Mouse (Mus musculus) forebrain, embryonic 13.5 days (tissue): ENCODE results near the gene Cops7a. TPM values are rescaled to one million over a fixed set of nuclear protein-coding genes. Genes with fewer than 3 reads are reported as not detected.
A peak's percentile ranks its signal among the peaks of the same experiment; 100 is the strongest.

Experiments used
- ATAC-seq: fragments of 200-750 bp; cut with Nextera tagmentation; 2 replicates; pipeline ENCODE4 v1.8.0; 2017
- H3K27ac ChIP-seq: fragments of 300-500 bp; sonication (generic); 2 replicates; pipeline ENCODE4 v1.5.1; 2015; ENCODE audit warnings: inconsistent platforms, mild to moderate bottlenecking, moderate library complexity
- H3K27me3 ChIP-seq: fragments of 300-500 bp; sonication (generic); 2 replicates; pipeline ENCODE4 v1.6.1; 2015; ENCODE audit warnings: mild to moderate bottlenecking, inconsistent platforms
- H3K36me3 ChIP-seq: fragments of 300-500 bp; sonication (generic); 2 replicates; pipeline ENCODE4 v1.6.1; 2015; ENCODE audit warnings: mild to moderate bottlenecking, inconsistent platforms; ENCODE audit not compliant: poor library complexity, severe bottlenecking
- H3K4me1 ChIP-seq: fragments of 300-500 bp; sonication (generic); 2 replicates; pipeline ENCODE4 v1.6.1; 2015; ENCODE audit warnings: inconsistent platforms
- H3K4me2 ChIP-seq: fragments of 300-500 bp; sonication (generic); 2 replicates; pipeline ENCODE4 v1.6.1; 2015; ENCODE audit warnings: inconsistent platforms, mild to moderate bottlenecking, moderate library complexity
- H3K4me3 ChIP-seq: fragments of 300-500 bp; sonication (generic); 2 replicates; pipeline ENCODE4 v1.5.1; 2015; ENCODE audit warnings: mild to moderate bottlenecking, inconsistent platforms
- H3K9ac ChIP-seq: fragments of 300-500 bp; sonication (generic); 2 replicates; pipeline ENCODE4 v1.6.1; 2015; ENCODE audit warnings: mild to moderate bottlenecking, inconsistent platforms
- H3K9me3 ChIP-seq: fragments of 300-500 bp; sonication (generic); replicated peaks from 2 replicates; pipeline ENCODE4 v1.6.1; 2016; ENCODE audit warnings: inconsistent platforms
- WGBS: fragments of 180-500 bp; shearing (Covaris S2); methylation state at CpG from one replicate; pipeline ENCODE4 v1.1.7; 2015; 5-methylcytosine and 5-hydroxymethylcytosine counted together
- polyA plus RNA-seq: library from polyadenylated mRNA; unstranded; fragments of >200 nt; fragmentation: Nextera tagmentation; extraction: Ambion mirVana; gene quantifications from 2 replicates; pipeline ENCODE4 v1.2.1, GENCODE M21; 2015

Cops7a gene
- polyA plus RNA-seq, 1 experiment from 2014 or later: 89.0 TPM

- Histone ChIP-seq H3K27ac (no peak overlapping the region), H3K4me2 (no peak overlapping the region), H3K9me3 (no peaks in the 10 kb centered on the region), H3K4me3 (no peak overlapping the region), H3K27me3 (no peaks in the 10 kb centered on the region), H3K9ac (no peak overlapping the region), H3K4me1 (no peaks in the 10 kb centered on the region), H3K36me3 (peaks cover 49% of the 10 kb centered on the region)
- ATAC-seq: no peak
- WGBS: 95% methylated on average over 4 of the region's 4 CpGs
Measured at GRCm38 (mm10) chr6:124955212-124955611, 10.1 kb downstream of the Cops7a start.

- no peak for ATAC-seq
- Histone ChIP-seq H3K9ac (no peak overlapping the region), H3K4me2 (no peak overlapping the region), H3K27me3 (no peaks in the 10 kb centered on the region), H3K9me3 (no peaks in the 10 kb centered on the region), H3K4me3 (no peak overlapping the region), H3K27ac (no peak overlapping the region), H3K4me1 (no peaks in the 10 kb centered on the region), H3K36me3 (peaks cover 39% of the 10 kb centered on the region)
- WGBS: 90% methylated on average over 2 of the region's 2 CpGs
Measured at GRCm38 (mm10) chr6:124953991-124954715, 11.2 kb downstream of the Cops7a start.

- no peaks in the 10 kb centered on the region for H3K9me3 ChIP-seq
- no peaks in the 10 kb centered on the region for H3K4me1 ChIP-seq
- H3K9ac ChIP-seq: no peak overlapping the region
- H3K4me3 ChIP-seq: no peak overlapping the region
- ATAC-seq: no peak
- WGBS: 86% methylated on average over 3 of the region's 3 CpGs
- no peak overlapping the region for H3K4me2 ChIP-seq
- no peak overlapping the region for H3K27ac ChIP-seq
- H3K27me3 ChIP-seq: no peaks in the 10 kb centered on the region
- peaks cover 8% of the 10 kb centered on the region for H3K36me3 ChIP-seq
Measured at GRCm38 (mm10) chr6:124943526-124943925, 21.8 kb downstream of the Cops7a start.

- H3K27me3 ChIP-seq: no peaks in the 10 kb centered on the region
- H3K4me3 ChIP-seq: no peak overlapping the region
- ATAC-seq: no peak
- peaks cover 27% of the 10 kb centered on the region for H3K36me3 ChIP-seq
- no peaks in the 10 kb centered on the region for H3K9me3 ChIP-seq
- 94% methylated on average over 1 of the region's 1 CpGs for WGBS
- H3K4me2 ChIP-seq: no peak overlapping the region
- H3K27ac ChIP-seq: no peak overlapping the region
- H3K4me1 ChIP-seq: no peaks in the 10 kb centered on the region
- no peak overlapping the region for H3K9ac ChIP-seq
Measured at GRCm38 (mm10) chr6:124941679-124942078, 23.7 kb downstream of the Cops7a start.

GRCm38 (mm10) chr6:124938554-124938953 is 26.8 kb downstream of the Cops7a start:
- Histone ChIP-seq H3K36me3 (peaks cover 58% of the 10 kb centered on the region), H3K27me3 (no peaks in the 10 kb centered on the region), H3K27ac (no peak overlapping the region), H3K4me3 (no peak overlapping the region), H3K9me3 (no peaks in the 10 kb centered on the region), H3K4me2 (no peak overlapping the region), H3K9ac (no peak overlapping the region), H3K4me1 (no peaks in the 10 kb centered on the region; the same call in 1 of the 2 replicates)
- WGBS: 96% methylated on average over 7 of the region's 7 CpGs
- no peak for ATAC-seq

GRCm38 (mm10) chr6:124937493-124937892 is 27.8 kb downstream of the Cops7a start:
- H3K9me3 ChIP-seq: no peaks in the 10 kb centered on the region
- no peak for ATAC-seq
- H3K9ac ChIP-seq: no peak overlapping the region
- H3K4me3 ChIP-seq: no peak overlapping the region
- H3K36me3 ChIP-seq: peaks cover 64% of the 10 kb centered on the region
- WGBS: 86% methylated on average over 2 of the region's 2 CpGs
- H3K27me3 ChIP-seq: no peaks in the 10 kb centered on the region
- no peak overlapping the region for H3K4me2 ChIP-seq
- H3K4me1 ChIP-seq: peaks cover 6% of the 10 kb centered on the region
- H3K27ac ChIP-seq: no peak overlapping the region

- Histone ChIP-seq H3K27me3 (no peaks in the 10 kb centered on the region), H3K9me3 (no peaks in the 10 kb centered on the region), H3K4me1 (peaks cover 13% of the 10 kb centered on the region), H3K36me3 (peaks cover 64% of the 10 kb centered on the region), H3K9ac (no peak overlapping the region), H3K4me2 (no peak overlapping the region), H3K4me3 (no peak overlapping the region), H3K27ac (no peak overlapping the region; the same call in 1 of the 2 replicates)
- ATAC-seq: no peak
- 100% methylated on average over 1 of the region's 1 CpGs for WGBS
Measured at GRCm38 (mm10) chr6:124936681-124937080, 28.7 kb downstream of the Cops7a start.

GRCm38 (mm10) chr6:124934670-124935069 is 30.7 kb downstream of the Cops7a start:
- WGBS: 95% methylated on average over 7 of the region's 7 CpGs
- Histone ChIP-seq H3K9ac (peak overlapping the region; percentile 30; the same call in 1 of the 2 replicates), H3K9me3 (no peaks in the 10 kb centered on the region), H3K36me3 (peaks cover 64% of the 10 kb centered on the region), H3K4me1 (peaks cover 19% of the 10 kb centered on the region), H3K4me2 (no peak overlapping the region), H3K27ac (no peak overlapping the region), H3K4me3 (no peak overlapping the region), H3K27me3 (no peaks in the 10 kb centered on the region)
- no peak for ATAC-seq

- peak overlapping the region; percentile 92; the same call in 1 of the 2 replicates for H3K4me3 ChIP-seq
- no peaks in the 10 kb centered on the region for H3K9me3 ChIP-seq
- peaks cover 19% of the 10 kb centered on the region for H3K4me1 ChIP-seq
- 87% methylated on average over 3 of the region's 3 CpGs for whole genome bisulfite sequencing
- peaks cover 52% of the 10 kb centered on the region for H3K36me3 ChIP-seq
- H3K4me2 ChIP-seq: peak overlapping the region; percentile 87; the same call in 1 of the 2 replicates
- no peaks in the 10 kb centered on the region for H3K27me3 ChIP-seq
- no peak for ATAC-seq
- no peak overlapping the region for H3K27ac ChIP-seq
- no peak overlapping the region for H3K9ac ChIP-seq
Measured at GRCm38 (mm10) chr6:124933127-124933526, 32.2 kb downstream of the Cops7a start.

GRCm38 (mm10) chr6:124932314-124932695 is 33.0 kb downstream of the Cops7a start:
- no peak for ATAC-seq
- no peaks in the 10 kb centered on the region for H3K9me3 ChIP-seq
- H3K36me3 ChIP-seq: peaks cover 43% of the 10 kb centered on the region
- 50% methylated on average over 12 of the region's 12 CpGs for WGBS
- H3K27me3 ChIP-seq: no peaks in the 10 kb centered on the region
- H3K4me3 ChIP-seq: peak overlapping the region; percentile 92
- H3K4me1 ChIP-seq: peaks cover 19% of the 10 kb centered on the region
- peak overlapping the region; percentile 94 for H3K27ac ChIP-seq
- peak overlapping the region; percentile 95 for H3K9ac ChIP-seq
- H3K4me2 ChIP-seq: peak overlapping the region; percentile 87

GRCm38 (mm10) chr6:124931525-124932313 is 33.6 kb downstream of the Cops7a start:
- Histone ChIP-seq H3K27ac (peak overlapping the region; percentile 94), H3K4me3 (peak overlapping the region; percentile 92), H3K9ac (peak overlapping the region; percentile 95), H3K36me3 (peaks cover 38% of the 10 kb centered on the region), H3K27me3 (no peaks in the 10 kb centered on the region), H3K9me3 (no peaks in the 10 kb centered on the region), H3K4me2 (peak overlapping the region; percentile 87), H3K4me1 (peaks cover 19% of the 10 kb centered on the region)
- 2% methylated on average over 48 of the region's 48 CpGs for WGBS
- ATAC-seq: peak; percentile 34

- H3K36me3 ChIP-seq: peaks cover 30% of the 10 kb centered on the region
- H3K4me1 ChIP-seq: peaks cover 20% of the 10 kb centered on the region
- H3K27ac ChIP-seq: peak within 1 kb of the TSS; percentile 94
- peak within 1 kb of the TSS; percentile 87 for H3K4me2 ChIP-seq
- H3K4me3 ChIP-seq: peak within 1 kb of the TSS; percentile 92
- no peaks in the 10 kb centered on the region for H3K27me3 ChIP-seq
- no peaks in the 10 kb centered on the region for H3K9me3 ChIP-seq
- under 1% methylated on average over 49 of the region's 64 CpGs for WGBS
- ATAC-seq: peak; percentile 96
- H3K9ac ChIP-seq: peak within 1 kb of the TSS; percentile 95
Measured at GRCm38 (mm10) chr6:124930754-124931524, 34.4 kb downstream of the Cops7a start, which contains the start of gene Mlf2. Gene Mlf2 (plus strand): TSS chr6:124931386.
